27 mouse cellular contexts compared by ENCODE assay signal in the genomic region with DNA sequence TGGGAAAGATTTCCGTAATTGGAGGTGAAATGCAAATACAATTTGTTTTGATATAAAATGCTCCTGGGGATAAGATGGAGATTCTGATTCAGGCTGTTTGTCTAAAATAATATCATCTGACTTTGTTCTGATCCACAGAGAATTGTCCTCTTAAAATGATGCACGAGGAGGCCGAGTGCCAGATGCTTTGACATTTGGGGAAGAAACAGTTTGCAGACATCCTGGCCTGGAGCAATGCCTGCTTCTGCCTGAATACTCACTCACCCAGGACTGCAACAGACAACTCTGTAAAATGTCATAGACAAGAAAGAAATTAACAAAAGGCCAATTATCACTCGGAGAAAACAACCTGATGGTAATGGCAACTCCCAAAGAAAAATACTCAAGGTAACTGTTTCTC.
DNase-seq lines count a peak whose midpoint lies in the region; ATAC-seq lines count a peak whose summit lies in the region.
"Had no signal": no experiment of that assay in that cellular context is flagged by ENCODE, and none has a peak within 500 bp of the region (broad histone marks: within the 10 kb centered on the region; RNA-seq: fewer than 3 reads in every experiment).

No protein-coding gene starts in this region.

- WGBS in midbrain, embryonic 13.5 days = 84% methylated on average over 4 of the region's 4 CpGs

- no peak overlapping the region for H3K4me3 ChIP-seq in midbrain, embryonic 13.5 days (replicated peaks)
- H3K4me3 ChIP-seq: embryonic facial prominence, embryonic 15.5 days; forebrain, embryonic 13.5 days; hindbrain, embryonic 10.5 days; hindbrain, embryonic 15.5 days; kidney, embryonic 15.5 days; liver, embryonic 12.5 days; midbrain, embryonic 12.5 days; neural tube, embryonic 13.5 days had no signal

- H3K4me2 ChIP-seq in midbrain, embryonic 13.5 days (replicated peaks) = no peak overlapping the region
- H3K4me2 ChIP-seq: embryonic facial prominence, embryonic 15.5 days; forebrain, embryonic 13.5 days; hindbrain, embryonic 15.5 days; kidney, embryonic 15.5 days; liver, embryonic 12.5 days; midbrain, embryonic 12.5 days; neural tube, embryonic 13.5 days had no signal

- ATAC-seq in midbrain, embryonic 13.5 days = no peak
- ATAC-seq: activated CD4-positive, CD25-positive, alpha-beta regulatory T cell, adult 4 months; forebrain, embryonic 13.5 days; inflammation-experienced regulatory T-cells, adult 6 months; liver, embryonic 12.5 days; liver, postnatal 0 days had no signal

- no peaks in the 10 kb centered on the region for H3K9me3 ChIP-seq in midbrain, embryonic 13.5 days
- H3K9me3 ChIP-seq: embryonic facial prominence, embryonic 15.5 days; forebrain, embryonic 13.5 days; hindbrain, embryonic 10.5 days; hindbrain, embryonic 15.5 days; kidney, embryonic 15.5 days; liver, embryonic 12.5 days; midbrain, embryonic 12.5 days; neural tube, embryonic 13.5 days had no signal

- no peaks in the 10 kb centered on the region for H3K27me3 ChIP-seq in midbrain, embryonic 13.5 days
- H3K27me3 ChIP-seq: embryonic facial prominence, embryonic 15.5 days; forebrain, embryonic 13.5 days; hindbrain, embryonic 15.5 days; kidney, embryonic 15.5 days; liver, embryonic 12.5 days; midbrain, embryonic 12.5 days; neural tube, embryonic 13.5 days had no signal

- no peak overlapping the region for H3K27ac ChIP-seq in midbrain, embryonic 13.5 days
- H3K27ac ChIP-seq: embryonic facial prominence, embryonic 15.5 days; forebrain, embryonic 13.5 days; hindbrain, embryonic 10.5 days; hindbrain, embryonic 15.5 days; kidney, embryonic 15.5 days; liver, embryonic 12.5 days; midbrain, embryonic 12.5 days; neural tube, embryonic 13.5 days had no signal

- H3K4me1 ChIP-seq in midbrain, embryonic 13.5 days (replicated peaks) = no peaks in the 10 kb centered on the region
- H3K4me1 ChIP-seq: embryonic facial prominence, embryonic 15.5 days; forebrain, embryonic 13.5 days; hindbrain, embryonic 10.5 days; hindbrain, embryonic 15.5 days; kidney, embryonic 15.5 days; liver, embryonic 12.5 days; midbrain, embryonic 12.5 days; neural tube, embryonic 13.5 days had no signal

- H3K36me3 ChIP-seq in midbrain, embryonic 13.5 days = no peaks in the 10 kb centered on the region
- H3K36me3 ChIP-seq: embryonic facial prominence, embryonic 15.5 days; hindbrain, embryonic 10.5 days; hindbrain, embryonic 15.5 days; kidney, embryonic 15.5 days; liver, embryonic 12.5 days; midbrain, embryonic 12.5 days; neural tube, embryonic 13.5 days had no signal

- peak; percentile 46 to 49 for DNase-seq in cerebellum, adult 18-20 months
- peak; percentile 21 for DNase-seq in cerebellum, adult 8-10 months
- DNase-seq in cerebellum, postnatal 25 days = peak; percentile 38 to 61
- peak; percentile 14 to 16 for DNase-seq in layer of hippocampus, postnatal 36 days
- no peak for DNase-seq in ovary, adult 18-20 months (ENCODE audit: low spot score)
- DNase-seq: adrenal gland, postnatal 10 days; B cell, adult 2 months; gastrocnemius, postnatal 10 days; heart, postnatal 14 days; kidney, adult 11 months; kidney, postnatal 25 days; left cerebral cortex, postnatal 4 days; liver, postnatal 0 days; lung, postnatal 36 days; thymus, adult 2 months; thymus, postnatal 36 days had no signal

- H3K9ac ChIP-seq in midbrain, embryonic 13.5 days (replicated peaks) = no peak overlapping the region
- H3K9ac ChIP-seq: embryonic facial prominence, embryonic 15.5 days; forebrain, embryonic 13.5 days; hindbrain, embryonic 15.5 days; kidney, embryonic 15.5 days; liver, embryonic 12.5 days; liver, postnatal 0 days; midbrain, embryonic 12.5 days; neural tube, embryonic 13.5 days had no signal
